Mouse (Mus musculus): ENCODE results near the gene Sash1.

Gene Sash1

DNA sequence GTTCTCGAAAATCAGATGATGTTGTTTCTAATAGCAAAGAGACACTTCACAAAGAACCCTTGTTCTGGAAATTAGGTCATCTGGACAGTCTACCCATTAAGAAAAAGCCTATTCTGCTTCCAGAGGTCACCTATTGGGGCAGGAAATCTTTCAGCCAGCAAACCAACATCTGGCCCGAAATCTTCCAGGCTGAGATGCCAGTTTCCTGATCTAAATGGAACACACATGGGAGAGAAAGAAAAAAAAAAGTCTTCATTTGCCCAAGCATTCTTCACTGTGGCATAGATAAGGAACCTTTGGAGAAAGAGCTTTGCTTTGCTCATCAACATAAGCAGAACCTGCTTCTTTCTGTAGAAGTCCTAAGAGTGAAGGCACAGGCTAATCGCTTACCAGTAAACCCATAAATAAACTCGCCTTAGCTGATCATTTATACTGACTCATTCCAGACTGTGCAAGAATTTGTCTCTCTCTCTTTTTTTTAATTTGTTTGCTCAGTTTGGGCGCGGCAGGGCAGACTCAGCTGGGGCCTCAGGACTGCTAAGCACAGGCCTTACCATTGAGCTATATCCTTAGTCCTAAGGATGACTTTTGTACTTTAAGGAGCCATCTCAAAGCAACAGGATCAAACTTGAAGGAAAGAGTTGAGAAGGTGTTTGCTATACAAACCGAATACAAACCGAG, 13.1 kb upstream of the Sash1 start:
- DNase-seq (ENCODE audit: low spot score in 2 of 2): no peak

DNA sequence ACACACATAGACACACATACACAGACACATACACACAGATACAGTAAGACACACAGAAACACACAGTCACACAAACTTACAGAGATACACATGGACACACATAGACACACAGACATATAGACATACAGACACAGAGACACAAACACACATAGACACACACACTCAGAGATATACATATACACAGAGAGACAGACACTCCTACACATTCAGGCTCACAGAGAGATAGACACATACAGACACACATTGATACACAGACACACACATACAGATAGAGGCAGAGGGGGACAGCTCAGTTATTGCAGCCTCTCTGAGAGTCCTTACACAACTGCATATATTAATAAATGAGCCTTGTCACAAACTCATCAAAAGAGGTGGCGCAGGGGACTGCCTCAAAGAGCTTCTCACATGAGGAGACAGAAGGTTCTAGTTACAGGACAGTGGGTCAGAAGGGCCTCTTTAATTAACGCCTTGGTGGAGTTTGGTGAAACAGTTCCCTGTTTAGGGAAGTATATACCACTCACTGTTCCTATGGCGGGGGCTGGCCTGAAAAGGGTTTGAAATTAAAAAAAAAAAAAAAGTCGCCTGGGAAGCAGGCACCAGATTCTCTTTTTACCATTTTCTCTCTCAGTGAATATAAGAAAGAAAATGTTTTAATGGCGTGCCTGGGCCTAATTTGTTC, 12.4 kb upstream of the Sash1 start:
- DNase-seq (ENCODE audit: low spot score in 2 of 2): no peak

DNA sequence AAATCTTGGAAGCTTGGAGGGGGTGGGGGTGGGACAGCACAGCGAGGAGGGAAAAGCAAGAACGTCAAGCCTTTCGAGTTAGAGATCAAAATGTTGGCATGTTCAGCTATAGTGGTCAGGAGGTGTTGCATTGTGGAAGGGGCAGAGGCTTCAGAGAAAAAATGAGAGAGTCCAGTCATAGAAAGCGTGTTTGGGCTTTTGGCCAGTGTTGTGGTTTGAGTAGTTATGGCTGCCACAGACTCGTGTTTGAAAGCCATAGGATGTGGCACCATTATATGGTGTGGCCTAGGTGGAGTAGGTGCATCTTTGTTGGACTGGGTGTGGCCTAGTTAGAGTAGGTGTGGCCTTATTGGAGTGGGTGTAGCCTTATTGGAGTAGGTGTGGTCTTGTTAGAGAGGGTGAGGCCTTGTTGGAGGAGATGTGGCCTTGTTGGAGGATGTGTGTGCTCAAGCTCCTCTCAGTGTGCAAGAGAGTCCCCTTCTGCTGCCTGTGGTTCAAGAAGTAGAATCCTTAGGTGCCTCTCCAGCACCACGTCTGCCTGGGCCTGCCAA, 9.2 kb upstream of the Sash1 start:
- no peak for DNase-seq (ENCODE audit: low spot score in 2 of 2)

DNA sequence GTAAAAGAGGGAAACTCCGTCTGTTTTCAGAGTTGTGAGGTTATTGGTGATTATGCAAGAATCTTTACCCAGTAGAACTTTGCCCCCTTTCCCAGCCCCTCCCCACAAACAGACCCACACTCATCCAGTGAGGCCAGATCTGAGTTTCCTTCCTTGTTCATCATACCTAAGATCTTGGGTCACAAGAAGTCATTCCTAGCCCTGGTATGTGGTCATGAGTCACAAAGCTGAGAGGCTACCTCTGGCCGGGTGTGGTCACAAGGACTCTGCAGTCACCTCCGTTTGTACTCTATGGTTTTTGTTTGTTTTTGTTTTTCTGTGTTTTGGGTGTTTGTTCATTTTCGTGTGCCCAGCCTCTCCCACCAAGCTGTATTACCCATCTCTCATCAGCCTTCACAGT, 4.6 kb upstream of the Sash1 start:
- no peak for DNase-seq (ENCODE audit: low spot score in 2 of 2)

DNA sequence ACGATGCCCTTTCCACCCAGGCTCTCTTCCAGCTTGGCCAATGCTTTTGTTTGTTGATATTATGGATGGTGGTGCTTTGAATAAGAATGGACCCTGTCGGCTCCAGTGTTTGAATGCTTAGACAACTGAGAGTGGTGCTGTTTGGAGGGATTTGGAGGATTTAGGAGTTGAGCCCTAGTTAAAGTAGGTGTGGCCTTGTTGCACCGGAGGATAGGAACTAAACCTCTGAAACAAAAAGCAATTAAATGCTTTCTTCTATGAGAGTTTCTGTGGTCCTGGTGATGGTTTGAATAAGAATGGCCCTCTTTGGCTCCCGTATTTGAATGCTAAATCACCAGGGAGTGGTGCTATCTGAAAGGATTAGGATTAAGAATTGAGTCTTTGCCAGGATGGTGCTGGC, 3.5 kb upstream of the Sash1 start:
- no peak for DNase-seq (ENCODE audit: low spot score in 2 of 2)

DNA sequence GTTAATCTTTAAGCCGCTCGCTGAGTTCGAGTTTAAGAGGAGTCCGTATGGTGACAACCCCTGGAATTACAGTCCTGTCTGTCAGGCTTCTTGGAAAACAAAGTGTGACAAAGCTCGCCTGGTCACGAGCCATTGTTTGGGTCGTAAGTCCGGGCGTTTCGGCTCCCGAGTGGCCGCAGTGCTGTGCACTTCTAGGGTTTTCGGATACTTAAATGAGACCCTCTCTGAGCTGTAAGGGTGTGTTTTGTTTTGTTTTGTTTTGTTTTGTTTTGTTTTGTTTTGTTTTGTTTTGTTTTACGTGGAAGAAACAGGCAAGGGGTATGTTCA, 621 bp upstream of the Sash1 start:
- DNase-seq (ENCODE audit: low spot score in 2 of 2): no peak

DNA sequence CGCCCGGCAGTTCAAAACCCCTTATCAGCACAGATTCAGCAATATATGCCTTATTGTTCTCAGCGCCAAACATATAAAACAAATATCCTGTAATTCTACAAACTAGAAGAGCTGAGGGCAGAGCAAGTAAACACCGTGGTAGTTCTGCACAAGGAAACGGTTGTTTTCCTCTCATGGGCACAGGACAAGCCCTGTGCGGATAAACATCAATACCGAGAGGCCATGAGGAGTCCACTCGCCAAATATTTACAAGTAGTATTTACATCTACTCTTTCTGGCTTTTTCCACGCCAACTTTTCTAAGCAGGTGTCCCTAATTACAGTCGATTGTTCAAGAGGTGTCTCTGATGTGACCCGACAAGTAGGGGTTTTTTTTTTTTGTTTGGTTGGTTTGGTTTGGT, 669 bp downstream of the Sash1 start:
- no peak for DNase-seq (ENCODE audit: low spot score in 2 of 2)

DNA sequence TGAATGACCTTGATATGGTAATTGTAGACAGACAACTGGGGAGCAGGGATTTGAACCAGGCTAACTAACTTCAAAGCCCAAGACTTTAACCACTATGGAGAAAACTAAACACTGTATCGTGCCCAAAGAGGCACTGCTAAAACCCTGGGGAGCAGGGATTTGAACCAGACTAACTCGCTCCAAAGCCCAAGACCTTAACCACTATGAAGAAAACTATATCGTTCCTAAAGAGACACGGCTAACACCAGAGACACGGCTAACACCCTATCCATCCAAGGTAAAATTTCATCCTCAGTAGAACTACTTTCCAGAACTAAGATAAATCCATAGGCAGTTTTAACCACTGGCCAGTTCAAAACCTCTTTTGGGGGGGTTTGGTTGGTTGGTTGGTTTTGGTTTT, 1.3 kb downstream of the Sash1 start:
- no peak for DNase-seq (ENCODE audit: low spot score in 2 of 2)

DNA sequence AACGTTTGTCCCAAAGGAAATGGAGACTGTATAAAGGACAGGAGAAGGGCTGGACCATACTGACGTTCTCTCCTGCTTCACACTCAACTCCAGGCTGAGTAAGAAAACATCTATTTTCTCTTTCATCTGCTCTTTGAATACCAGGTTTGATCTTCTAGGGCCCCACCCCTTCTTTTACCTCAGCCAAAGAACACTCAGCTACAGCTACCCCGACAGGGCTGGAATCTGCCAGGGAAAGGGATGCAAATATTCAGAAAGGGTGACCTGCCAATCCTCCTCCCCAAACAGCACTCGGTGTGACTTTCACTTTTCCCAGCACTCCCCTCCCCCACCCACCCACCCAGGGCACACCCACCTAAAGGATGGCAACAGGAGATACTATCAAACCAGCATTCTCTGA, 2.2 kb downstream of the Sash1 start:
- DNase-seq (ENCODE audit: low spot score in 2 of 2): no peak

DNA sequence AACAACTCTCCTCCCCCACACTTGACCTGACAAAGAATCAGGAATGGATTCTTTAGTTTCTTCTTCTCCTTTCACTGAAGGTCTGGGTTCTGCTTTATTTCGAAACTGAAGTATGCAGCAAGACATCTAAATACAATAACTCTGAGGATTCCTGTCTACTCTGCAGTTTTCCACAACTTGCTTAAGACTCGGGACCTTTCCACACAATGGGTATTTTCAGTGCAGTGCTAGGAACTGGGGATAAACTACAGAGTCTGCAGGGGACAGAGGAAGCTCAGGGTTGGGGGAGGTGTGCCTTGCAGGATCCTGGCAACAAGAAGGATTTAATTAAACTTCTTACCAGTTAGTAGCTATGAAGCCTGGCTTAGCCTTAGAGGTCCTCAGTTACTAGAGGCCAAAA, 4.1 kb downstream of the Sash1 start:
- DNase-seq (ENCODE audit: low spot score in 2 of 2): no peak

DNA sequence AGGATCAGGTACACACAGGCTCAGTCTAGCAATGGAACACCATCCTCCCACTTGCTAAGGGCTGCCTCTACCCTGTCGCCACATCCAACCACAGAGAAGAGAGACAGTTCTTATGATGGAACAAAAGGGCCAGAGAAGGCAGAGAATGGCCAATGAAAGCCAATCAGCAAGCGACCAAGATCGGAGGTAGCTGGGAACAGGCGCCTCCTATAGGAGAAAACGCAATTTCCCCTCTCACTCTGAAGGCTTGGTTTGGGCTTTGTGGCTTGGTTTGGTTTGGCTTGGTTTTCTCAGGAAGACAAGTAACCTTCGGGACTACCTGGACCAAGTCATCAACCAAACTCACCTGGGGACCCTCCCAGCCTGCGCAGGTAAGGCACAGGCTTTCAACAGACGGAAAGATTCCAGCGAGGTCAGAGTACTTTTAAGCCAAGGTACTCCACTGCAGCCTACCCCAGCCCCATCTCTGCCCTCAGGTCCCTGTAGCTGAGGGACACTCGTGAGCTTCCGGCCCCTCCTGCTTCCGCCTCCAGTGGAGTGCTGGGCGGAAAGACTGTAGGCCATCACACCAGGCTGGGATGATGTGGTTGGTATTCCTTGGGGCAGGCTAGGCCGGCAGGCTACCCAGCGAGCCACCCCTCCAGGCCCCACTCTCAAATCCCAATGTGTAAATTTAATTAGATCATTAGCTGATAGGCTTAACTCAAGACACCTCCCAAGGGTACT, 4.8 kb downstream of the Sash1 start:
- no peak for DNase-seq (ENCODE audit: low spot score in 2 of 2)

DNA sequence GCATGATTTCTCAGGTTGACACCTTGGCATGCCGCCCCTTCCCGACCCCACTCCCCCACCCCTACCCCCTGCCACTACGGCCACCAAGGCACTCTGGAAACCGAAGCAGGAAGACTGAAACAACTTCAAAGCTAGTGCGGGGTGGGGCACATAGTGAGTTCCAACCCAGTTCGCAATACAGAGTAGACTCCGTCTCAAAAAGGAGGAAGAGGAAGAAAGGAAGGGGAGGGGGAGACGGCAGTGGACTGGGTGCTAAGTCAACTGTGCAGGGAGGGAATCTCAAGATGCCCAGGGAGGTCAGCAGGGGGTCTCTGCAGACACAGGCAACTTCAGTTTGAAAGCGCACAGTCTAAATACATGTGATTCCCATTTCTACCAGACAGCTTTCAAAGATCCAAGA, 7.0 kb downstream of the Sash1 start:
- DNase-seq (ENCODE audit: low spot score in 2 of 2): no peak

DNA sequence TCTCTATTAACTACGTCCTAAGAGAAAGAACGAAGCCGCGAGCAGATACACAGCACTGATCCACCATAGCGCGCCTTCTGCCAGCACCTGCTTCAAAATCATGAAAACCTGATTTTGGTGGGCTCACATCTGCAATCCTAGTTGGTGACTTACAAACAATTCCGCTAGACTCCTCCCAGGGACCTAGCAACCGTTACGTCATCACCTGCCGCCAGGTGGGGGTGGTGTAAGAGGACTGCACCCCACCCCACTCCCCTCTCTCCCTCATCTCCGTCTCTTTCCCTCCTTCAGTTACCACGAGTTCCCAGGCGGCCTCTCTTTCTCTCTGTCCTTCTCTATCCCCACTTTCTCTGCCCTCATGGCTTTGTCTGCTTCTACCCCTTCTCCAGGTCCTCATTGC, 7.5 kb downstream of the Sash1 start:
- no peak for DNase-seq (ENCODE audit: low spot score in 2 of 2)

DNA sequence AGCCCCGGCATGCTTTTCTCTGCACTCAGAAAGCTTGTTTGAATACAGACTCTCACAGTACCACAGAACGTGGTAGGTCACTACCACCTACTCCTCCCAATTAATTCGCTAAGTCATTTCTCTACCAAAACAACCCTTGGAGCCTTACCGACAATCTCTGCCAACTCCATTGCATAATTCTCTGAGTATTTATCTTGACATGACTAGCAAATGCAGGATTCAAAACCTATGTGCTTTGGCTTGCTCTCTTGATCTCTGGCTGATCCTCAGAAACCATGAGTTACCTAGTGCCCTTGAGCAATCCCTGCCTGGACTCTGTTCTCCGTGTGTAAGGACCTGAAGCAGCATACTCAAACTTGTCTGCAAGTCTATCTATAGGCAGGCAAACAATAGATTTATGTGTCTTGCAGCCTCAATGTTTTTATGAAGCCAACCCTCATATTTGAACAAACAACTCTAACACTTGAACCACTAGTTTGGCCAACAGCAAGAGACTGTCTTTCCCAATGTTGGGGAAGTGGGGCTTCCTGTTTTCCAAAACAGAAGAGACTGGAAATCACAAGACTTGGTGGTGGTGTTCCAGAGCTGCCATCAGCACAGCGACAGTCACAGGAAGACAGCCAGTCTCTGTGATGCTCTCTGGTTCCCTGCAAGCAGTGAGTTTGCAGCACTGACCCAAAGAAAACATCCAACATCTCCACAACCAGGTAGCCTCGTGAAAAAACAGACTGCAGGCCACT, 12.1 kb downstream of the Sash1 start:
- DNase-seq (ENCODE audit: low spot score in 2 of 2): no peak

DNA sequence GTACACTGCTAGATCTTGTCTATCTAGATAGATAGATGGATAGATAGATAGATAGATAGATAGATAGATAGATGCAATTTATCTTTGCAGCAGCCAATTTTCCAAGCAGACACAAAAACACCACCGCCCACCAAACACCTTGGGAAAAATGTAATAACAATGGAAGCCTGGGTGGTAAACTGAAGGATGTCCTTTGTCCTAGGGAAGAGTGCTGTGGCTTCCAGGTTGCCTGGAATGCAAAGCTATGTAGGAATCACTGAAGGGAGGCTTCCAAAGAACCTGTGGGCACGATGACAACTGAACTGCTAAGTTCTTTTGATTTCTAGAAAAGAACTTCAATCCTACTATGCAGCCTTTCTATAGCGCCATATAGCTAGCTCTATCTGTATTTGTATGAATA, 13.1 kb downstream of the Sash1 start:
- DNase-seq (ENCODE audit: low spot score in 2 of 2): no peak

DNA sequence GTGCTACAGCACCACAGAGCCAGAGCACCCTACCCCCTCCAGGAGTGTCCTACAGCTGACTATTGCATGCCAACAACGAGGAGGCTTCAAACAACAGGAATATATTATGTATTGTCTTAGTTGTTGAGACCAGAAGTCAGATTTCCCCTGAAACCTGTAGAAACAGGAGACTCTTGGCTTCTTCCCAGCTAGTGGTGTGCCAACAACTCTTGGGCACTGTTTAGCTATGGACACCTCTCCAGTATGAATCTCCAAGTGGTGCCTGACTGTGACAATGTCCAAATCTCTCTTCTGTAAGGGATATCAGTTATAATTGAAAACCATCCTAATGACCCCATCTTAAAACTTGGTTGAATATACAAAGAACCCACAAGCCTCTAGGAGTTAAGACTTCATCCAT, 13.9 kb downstream of the Sash1 start:
- DNase-seq (ENCODE audit: low spot score in 2 of 2): no peak

DNA sequence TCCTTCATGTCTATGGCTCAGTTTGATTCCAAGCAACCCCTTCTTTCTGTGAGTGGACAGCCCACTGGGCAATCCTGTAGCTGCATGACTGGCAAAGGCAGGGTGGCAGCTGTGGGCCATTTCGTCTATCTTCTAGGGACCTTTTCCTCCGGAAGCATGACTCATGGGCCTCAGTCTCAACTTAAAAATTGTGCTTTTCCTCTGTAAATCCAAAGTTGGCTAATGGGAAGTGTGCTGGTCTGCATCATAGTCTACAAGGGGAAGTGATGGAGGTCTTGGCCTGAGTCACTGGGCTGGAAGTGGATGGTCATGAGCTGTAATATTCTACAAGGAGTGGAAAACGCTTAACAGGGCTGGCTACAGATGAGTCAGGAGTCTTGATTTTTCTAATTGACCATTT, 15.5 kb downstream of the Sash1 start:
- DNase-seq (ENCODE audit: low spot score in 2 of 2): no peak

DNA sequence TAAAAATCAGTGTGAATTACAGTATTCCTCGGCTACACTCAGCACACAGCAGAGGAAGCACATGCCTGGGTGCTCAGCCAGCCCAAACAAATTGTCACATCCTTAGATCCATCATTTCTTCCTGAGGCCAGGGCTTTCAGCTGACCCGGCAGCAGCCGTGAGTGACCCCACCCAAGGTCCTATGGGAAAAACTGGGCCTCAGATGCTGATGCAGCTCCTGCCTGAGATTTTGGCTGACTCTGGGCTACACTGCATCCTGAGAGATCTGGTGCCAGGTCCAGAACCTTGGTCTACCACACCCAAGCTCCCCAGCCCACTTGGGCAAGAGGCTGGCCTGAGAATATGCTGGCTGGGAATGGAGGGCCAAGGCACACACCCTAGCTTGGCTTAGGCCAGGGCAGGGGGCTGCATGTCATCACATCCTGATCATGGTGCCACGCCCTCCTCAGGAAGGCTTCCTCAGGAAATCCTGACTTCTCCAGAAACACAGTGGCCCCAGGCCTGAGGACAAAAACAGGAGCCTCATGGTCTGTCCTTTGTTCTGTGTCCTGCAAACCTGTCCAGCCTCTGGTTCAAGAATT, 19.7 kb downstream of the Sash1 start:
- no peak for DNase-seq (ENCODE audit: low spot score in 2 of 2)

DNA sequence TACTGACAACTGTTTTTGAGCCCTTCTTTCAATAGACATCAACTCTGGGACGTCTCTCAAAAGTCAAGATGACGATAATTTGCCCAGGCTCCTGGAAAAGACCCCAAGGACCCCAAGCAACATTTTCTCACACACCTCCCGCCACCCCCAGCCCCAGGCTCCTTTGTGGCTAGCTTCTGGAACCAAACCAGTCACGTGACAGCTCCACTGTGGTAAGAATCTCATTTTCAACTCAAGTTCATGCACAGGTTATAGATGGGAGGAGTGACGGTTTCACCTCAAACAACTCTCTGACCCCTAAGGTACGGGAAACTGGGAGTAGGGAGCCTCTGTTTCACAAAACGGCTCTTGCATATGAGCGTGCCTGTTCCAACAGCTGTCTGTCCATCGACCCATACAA, 25.2 kb downstream of the Sash1 start:
- DNase-seq (ENCODE audit: low spot score in 2 of 2): no peak

DNA sequence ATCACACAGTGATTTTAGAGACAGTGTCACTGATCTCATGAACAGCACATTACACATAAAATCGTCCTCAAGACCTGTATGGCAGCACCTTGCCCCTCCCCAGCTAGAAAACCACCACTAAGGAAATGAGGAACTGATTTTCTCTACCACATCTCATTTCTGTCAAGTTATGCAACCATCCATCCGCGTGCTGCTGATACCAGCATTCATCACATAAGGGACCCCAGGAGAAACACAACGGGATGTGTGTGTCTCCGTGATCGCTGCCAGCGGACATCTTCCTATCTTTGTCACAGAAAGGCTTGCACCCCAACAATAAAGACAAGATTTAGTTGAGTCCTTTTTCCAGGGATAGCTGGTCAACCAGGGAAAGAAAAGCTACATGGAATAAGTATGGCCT, 27.2 kb downstream of the Sash1 start:
- DNase-seq (ENCODE audit: low spot score in 2 of 2): no peak

DNA sequence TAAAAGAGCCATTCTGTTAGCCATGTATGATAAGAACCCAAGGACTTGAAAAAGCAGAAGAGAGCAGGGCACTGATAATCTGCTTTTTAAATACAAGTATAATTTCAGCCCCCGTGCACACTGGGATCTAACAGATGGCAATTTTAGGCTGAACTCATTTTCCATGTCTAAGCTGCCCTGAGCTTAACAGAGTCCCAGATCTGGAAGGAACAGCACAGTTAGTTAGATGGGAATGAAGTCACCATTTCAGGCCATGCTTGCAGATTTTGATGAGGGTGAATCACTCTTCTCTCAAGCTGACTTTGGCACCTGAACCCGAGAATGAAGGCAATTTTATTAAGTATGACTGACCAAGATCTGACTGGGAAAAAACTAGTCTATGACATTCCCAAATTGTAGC, 28.9 kb downstream of the Sash1 start:
- DNase-seq (ENCODE audit: low spot score in 2 of 2): no peak

DNA sequence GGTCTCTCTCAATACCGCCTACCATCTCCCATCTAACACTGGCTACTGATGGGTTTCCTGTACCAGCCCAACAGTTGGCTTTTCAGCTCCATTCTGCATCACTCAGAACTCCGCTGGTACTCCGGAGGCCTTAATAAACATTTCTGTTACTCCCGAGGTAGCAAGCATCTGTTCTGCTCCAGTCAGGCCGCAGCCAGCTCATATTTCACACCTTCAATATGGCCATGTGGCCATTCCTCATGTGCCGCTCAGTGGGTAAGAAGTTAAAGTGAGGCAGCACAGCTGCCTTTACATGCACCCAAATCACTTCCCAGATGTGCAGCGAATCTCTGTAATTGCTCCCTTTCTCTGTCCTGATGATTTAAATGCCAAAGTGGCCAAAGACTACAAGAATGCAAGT, 32.5 kb downstream of the Sash1 start:
- DNase-seq (ENCODE audit: low spot score in 2 of 2): no peak

Data from natural killer cell, adult 2 months (primary cell).